Comparison of ENCODE assay signal across 8 mouse cellular contexts in genomic region chr17:29094310-29095181, GRCm38 (mm10). TPM values are rescaled to one million over a fixed set of nuclear protein-coding genes. Genes with fewer than 3 reads are reported as not detected.
DNase-seq lines count a peak whose midpoint lies in the region; ATAC-seq lines count a peak whose summit lies in the region.

No protein-coding gene starts in this region.

- H3K9ac ChIP-seq in embryonic facial prominence, embryonic 11.5 days (replicated peaks; ENCODE audit: low read length) = peak overlapping the region; percentile 58
- H3K9ac ChIP-seq in liver, embryonic 16.5 days (ENCODE audit: low read depth, low read length) = peak overlapping the region; percentile 49
- H3K9ac ChIP-seq in neural tube, embryonic 12.5 days = peak overlapping the region; percentile 60

- no peaks in the 10 kb centered on the region for H3K9me3 ChIP-seq in embryonic facial prominence, embryonic 11.5 days (replicated peaks; ENCODE audit: control insufficient read depth, low read length)
- H3K9me3 ChIP-seq in liver, embryonic 16.5 days (replicated peaks; ENCODE audit: control insufficient read depth, low read length) = no peaks in the 10 kb centered on the region
- no peaks in the 10 kb centered on the region for H3K9me3 ChIP-seq in neural tube, embryonic 12.5 days

- 1% methylated on average over 69 of the region's 71 CpGs for WGBS in embryonic facial prominence, embryonic 11.5 days
- under 1% methylated on average over 69 of the region's 71 CpGs for WGBS in liver, embryonic 16.5 days (ENCODE audit: insufficient replicate concordance)
- under 1% methylated on average over 71 of the region's 71 CpGs for WGBS in neural tube, embryonic 12.5 days

- peak overlapping the region; percentile 80 for H3K4me2 ChIP-seq in embryonic facial prominence, embryonic 11.5 days (ENCODE audit: low read depth, low read length)
- peak overlapping the region; percentile 81 for H3K4me2 ChIP-seq in liver, embryonic 16.5 days (ENCODE audit: low read depth, low read length)
- H3K4me2 ChIP-seq in neural tube, embryonic 12.5 days (replicated peaks) = peak overlapping the region; percentile 82

- DNase-seq in 416B (ENCODE audit: low read depth) = peak; percentile 63
- DNase-seq in adrenal gland, adult 8-10 months = peak; percentile 65
- peak; percentile 12 for DNase-seq in embryonic facial prominence, embryonic 11.5 days (ENCODE audit: low spot score)
- peak; percentile 95 for DNase-seq in heart, adult 18-20 months
- peak; percentile 88 for DNase-seq in kidney, adult 18-20 months
- peak; percentile 71 for DNase-seq in testis, postnatal 14 days (ENCODE audit: low spot score)

- no peaks in the 10 kb centered on the region for H3K36me3 ChIP-seq in embryonic facial prominence, embryonic 11.5 days (replicated peaks; ENCODE audit: control insufficient read depth, insufficient read depth, low read depth, low read length)
- H3K36me3 ChIP-seq in liver, embryonic 16.5 days (ENCODE audit: control insufficient read depth, insufficient read depth) = no peaks in the 10 kb centered on the region
- H3K36me3 ChIP-seq in neural tube, embryonic 12.5 days = peaks cover 3% of the 10 kb centered on the region; the same call in 1 of the 2 replicates

- H3K27ac ChIP-seq in embryonic facial prominence, embryonic 11.5 days (replicated peaks; ENCODE audit: low read depth, low read length) = no peak overlapping the region
- H3K27ac ChIP-seq in liver, embryonic 16.5 days (ENCODE audit: low read length) = no peak overlapping the region
- no peak overlapping the region for H3K27ac ChIP-seq in neural tube, embryonic 12.5 days

- peak overlapping the region; percentile 44 for H3K4me3 ChIP-seq in embryonic facial prominence, embryonic 11.5 days (ENCODE audit: low read depth, low read length)
- peak overlapping the region; percentile 63 for H3K4me3 ChIP-seq in liver, embryonic 16.5 days (ENCODE audit: low read depth, low read length)
- peak overlapping the region; percentile 48 for H3K4me3 ChIP-seq in neural tube, embryonic 12.5 days

- no peaks in the 10 kb centered on the region; the same call in 1 of the 2 replicates for H3K4me1 ChIP-seq in embryonic facial prominence, embryonic 11.5 days (ENCODE audit: control insufficient read depth, insufficient read depth, low read length)
- peaks cover 16% of the 10 kb centered on the region for H3K4me1 ChIP-seq in liver, embryonic 16.5 days (ENCODE audit: control insufficient read depth, low read depth, low read length)
- peaks cover 22% of the 10 kb centered on the region for H3K4me1 ChIP-seq in neural tube, embryonic 12.5 days

- peak; percentile 35; the same call in 1 of the 2 replicates for ATAC-seq in embryonic facial prominence, embryonic 11.5 days (replicated peaks; ENCODE audit: insufficient number of reproducible peaks, low FRiP score, low TSS enrichment, low read depth)
- ATAC-seq in liver, embryonic 16.5 days (ENCODE audit: low read depth) = peak; percentile 15
- ATAC-seq in neural tube, embryonic 12.5 days (ENCODE audit: low FRiP score, low read depth) = peak; percentile 56

- peaks cover 19% of the 10 kb centered on the region for H3K27me3 ChIP-seq in embryonic facial prominence, embryonic 11.5 days (ENCODE audit: control insufficient read depth, insufficient read depth, low read length)
- H3K27me3 ChIP-seq in liver, embryonic 16.5 days (ENCODE audit: control insufficient read depth, insufficient read depth, low read depth, low read length) = peaks cover 38% of the 10 kb centered on the region
- H3K27me3 ChIP-seq in neural tube, embryonic 12.5 days (replicated peaks) = peaks cover 15% of the 10 kb centered on the region

RNA-seq across cellular contexts. Expression of gene Cdkn1a, which starts 3.8 kb away (rescaled TPM):
- total RNA-seq in adrenal gland, adult 8-10 months (2022) = 10 to 100 TPM; 17.3 to 29.4 (median 24.6) TPM
- polyA plus RNA-seq in embryonic facial prominence, embryonic 11.5 days (2014; fragmentation: Nextera tagmentation; extraction: Ambion mirVana) = 25.5 TPM in 2 replicates
- 100 to 1,000 TPM; 101 to 149 TPM for total RNA-seq in heart, adult 18-20 months (2021)
- polyA plus RNA-seq in liver, embryonic 16.5 days (2015; fragmentation: Nextera tagmentation; extraction: Ambion mirVana) = 12.6 and 16.5 TPM in 2 replicates
- 34.8 and 41.6 TPM in 2 replicates for polyA plus RNA-seq in neural tube, embryonic 12.5 days (2016; fragmentation: Nextera tagmentation; extraction: Ambion mirVana)

RNA-seq across cellular contexts. Expression of gene Rab44, which starts 19.4 kb away (rescaled TPM):
- total RNA-seq in adrenal gland, adult 8-10 months (2022) = under 1 TPM; 0.15 to 0.87 (median 0.39) TPM
- polyA plus RNA-seq in embryonic facial prominence, embryonic 11.5 days (2014; fragmentation: Nextera tagmentation; extraction: Ambion mirVana) = 0.66 TPM in 1 of 2 replicates, not detected in the other
- total RNA-seq in heart, adult 18-20 months (2021) = under 1 TPM in 1 of 2 experiments, not detected in 1; 0.69 TPM
- polyA plus RNA-seq in liver, embryonic 16.5 days (2015; fragmentation: Nextera tagmentation; extraction: Ambion mirVana) = 9.9 and 10.9 TPM in 2 replicates
- polyA plus RNA-seq in neural tube, embryonic 12.5 days (2016; fragmentation: Nextera tagmentation; extraction: Ambion mirVana) = 0.30 and 0.42 TPM in 2 replicates

Comparison
In these comparisons a context has a peak if more than half of its experiments do, and no peak if none do; other contexts are left out.
1. DNase-seq: peak in every context shown above with its lines; median percentile 95 in heart, adult 18-20 months; 88 in kidney, adult 18-20 months; 71 in testis, postnatal 14 days; 65 in adrenal gland, adult 8-10 months; 63 in 416B; 12 in embryonic facial prominence, embryonic 11.5 days.